Comparison of ENCODE assay signal across 12 mouse cellular contexts in genomic region chr7:139366549-139366948, GRCm38 (mm10). TPM values are rescaled to one million over a fixed set of nuclear protein-coding genes. Genes with fewer than 3 reads are reported as not detected.
A peak's percentile ranks its signal among the peaks of the same experiment; 100 is the strongest.
DNase-seq lines count a peak whose midpoint lies in the region; ATAC-seq and TF ChIP-seq lines count a peak whose summit lies in the region.
"Had no signal": no experiment of that assay in that cellular context is flagged by ENCODE, and none has a peak within 500 bp of the region (broad histone marks: within the 10 kb centered on the region; RNA-seq: fewer than 3 reads in every experiment).

No protein-coding gene starts in this region.

- H3K27ac ChIP-seq in intestine, postnatal 0 days (ENCODE audit: low read depth, low read length), result no peak overlapping the region
- H3K27ac ChIP-seq in intestine, embryonic 15.5 days, result no peak overlapping the region
- no peak overlapping the region for H3K27ac ChIP-seq in forebrain, embryonic 10.5 days
- H3K27ac ChIP-seq: embryonic facial prominence, embryonic 15.5 days; limb, embryonic 12.5 days had no signal

- H3K36me3 ChIP-seq in intestine, postnatal 0 days (ENCODE audit: control insufficient read depth, insufficient read depth), result no peaks in the 10 kb centered on the region
- no peaks in the 10 kb centered on the region for H3K36me3 ChIP-seq in intestine, embryonic 15.5 days
- no peaks in the 10 kb centered on the region for H3K36me3 ChIP-seq in forebrain, embryonic 10.5 days (replicated peaks)
- H3K36me3 ChIP-seq: embryonic facial prominence, embryonic 15.5 days; limb, embryonic 12.5 days had no signal

- no peak overlapping the region for H3K4me3 ChIP-seq in intestine, postnatal 0 days (ENCODE audit: low read depth, low read length)
- no peak overlapping the region for H3K4me3 ChIP-seq in intestine, embryonic 15.5 days (replicated peaks)
- H3K4me3 ChIP-seq in forebrain, embryonic 10.5 days, result no peak overlapping the region
- H3K4me3 ChIP-seq: embryonic facial prominence, embryonic 15.5 days; limb, embryonic 12.5 days had no signal

- no peak for ATAC-seq in intestine, postnatal 0 days
- no peak for ATAC-seq in intestine, embryonic 15.5 days

- 54% methylated on average over 4 of the region's 4 CpGs for WGBS in intestine, postnatal 0 days
- WGBS in intestine, embryonic 15.5 days, result 52% methylated on average over 4 of the region's 4 CpGs
- WGBS in forebrain, embryonic 10.5 days, result 78% methylated on average over 4 of the region's 4 CpGs

- peak; percentile 79 for DNase-seq in heart, adult 8-10 months (ENCODE audit: low spot score)
- peak; percentile 58 to 73 for DNase-seq in kidney, adult 8-10 months
- peak; percentile 82 for DNase-seq in lung, postnatal 25 days (ENCODE audit: low spot score)
- DNase-seq in spleen, postnatal 36 days (ENCODE audit: low spot score in 2 of 2), result no peak
- DNase-seq in forebrain, embryonic 10.5 days (ENCODE audit: extremely low spot score, low spot score), result no peak
- DNase-seq in right cerebral cortex, postnatal 36 days (ENCODE audit: low spot score in 2 of 2), result no peak
- DNase-seq: cerebellum, adult 11 months; gastrocnemius, postnatal 14 days had no signal

- TF ChIP-seq CTCF in intestine, postnatal 0 days (IDR thresholded peaks at IDR 0.05; ENCODE audit: low read depth), result peak; percentile 30; the same call in 1 of the 2 replicates

- no peak overlapping the region for H3K9ac ChIP-seq in intestine, postnatal 0 days (ENCODE audit: low read depth, low read length)
- H3K9ac ChIP-seq in intestine, embryonic 15.5 days, result no peak overlapping the region
- H3K9ac ChIP-seq: embryonic facial prominence, embryonic 15.5 days; limb, embryonic 12.5 days had no signal

- peaks cover 44% of the 10 kb centered on the region for H3K4me1 ChIP-seq in intestine, postnatal 0 days (replicated peaks; ENCODE audit: control insufficient read depth, insufficient read depth, low read length)
- peaks cover 72% of the 10 kb centered on the region for H3K4me1 ChIP-seq in intestine, embryonic 15.5 days (replicated peaks)
- H3K4me1 ChIP-seq in forebrain, embryonic 10.5 days, result peaks cover 42% of the 10 kb centered on the region

- no peak overlapping the region for H3K4me2 ChIP-seq in intestine, postnatal 0 days (replicated peaks; ENCODE audit: low read depth)
- H3K4me2 ChIP-seq in intestine, embryonic 15.5 days (replicated peaks), result no peak overlapping the region
- H3K4me2 ChIP-seq: embryonic facial prominence, embryonic 15.5 days; limb, embryonic 12.5 days had no signal

- H3K27me3 ChIP-seq in intestine, postnatal 0 days (replicated peaks; ENCODE audit: control insufficient read depth, insufficient read depth, low read length), result no peaks in the 10 kb centered on the region
- H3K27me3 ChIP-seq in intestine, embryonic 15.5 days (replicated peaks), result no peaks in the 10 kb centered on the region
- no peaks in the 10 kb centered on the region for H3K27me3 ChIP-seq in forebrain, embryonic 10.5 days (ENCODE audit: poor library complexity, severe bottlenecking)
- H3K27me3 ChIP-seq: embryonic facial prominence, embryonic 15.5 days; limb, embryonic 12.5 days had no signal

- H3K9me3 ChIP-seq in intestine, postnatal 0 days (ENCODE audit: control insufficient read depth), result no peaks in the 10 kb centered on the region
- no peaks in the 10 kb centered on the region for H3K9me3 ChIP-seq in intestine, embryonic 15.5 days
- H3K9me3 ChIP-seq in forebrain, embryonic 10.5 days, result no peaks in the 10 kb centered on the region
- H3K9me3 ChIP-seq: embryonic facial prominence, embryonic 15.5 days; limb, embryonic 12.5 days had no signal

RNA-seq across cellular contexts. Expression of gene Inpp5a, which starts 22.4 kb away (rescaled TPM):
- 29.1 and 32.9 TPM in 2 replicates for polyA plus RNA-seq in intestine, postnatal 0 days (2015; fragmentation: Nextera tagmentation; extraction: Ambion mirVana)
- polyA plus RNA-seq in intestine, embryonic 15.5 days (2015; fragmentation: Nextera tagmentation; extraction: Ambion mirVana), result 33.1 and 35.5 TPM in 2 replicates
- total RNA-seq in heart, adult 8-10 months (2022), result 100 to 1,000 TPM; 291 to 307 (median 299) TPM
- polyA plus RNA-seq in forebrain, embryonic 10.5 days (2016; fragmentation: Nextera tagmentation; extraction: Ambion mirVana), result 10.5 and 14.3 TPM in 2 replicates

Comparison
In these comparisons a context has a peak if more than half of its experiments do, and no peak if none do; other contexts are left out.
1. DNase-seq: peak in heart, adult 8-10 months (single experiment), kidney, adult 8-10 months (2 of 2) and lung, postnatal 25 days (single experiment); none in spleen, postnatal 36 days (0 of 2), forebrain, embryonic 10.5 days (single experiment) and right cerebral cortex, postnatal 36 days (0 of 2).